Mouse (Mus musculus) bone marrow macrophage, adult 2 months (primary cell): ENCODE data around the gene Calr3. TPM values are rescaled to one million over a fixed set of nuclear protein-coding genes. Genes with fewer than 3 reads are reported as not detected.
A peak's percentile ranks its signal among the peaks of the same experiment; 100 is the strongest.

Experiments
- H3K27ac ChIP-seq: 2 replicates; pipeline ENCODE4 v1.5.1; 2012; ENCODE audit warnings: low read depth, low read length; ENCODE audit not compliant: insufficient read depth
- H3K4me1 ChIP-seq: 2 replicates; pipeline ENCODE4 v1.6.1; 2012; ENCODE audit warnings: low read length; ENCODE audit not compliant: control insufficient read depth, insufficient read depth
- H3K4me3 ChIP-seq: 2 replicates; pipeline ENCODE4 v1.5.1; 2012; ENCODE audit warnings: mild to moderate bottlenecking, low read length, moderate library complexity; ENCODE audit not compliant: insufficient read depth
- CTCF ChIP-seq: IDR thresholded peaks from 2 replicates; pipeline ENCODE4 v1.5.1; 2012; ENCODE audit warnings: low read depth, mild to moderate bottlenecking, low read length, moderate library complexity
- POLR2A ChIP-seq: IDR thresholded peaks from 2 replicates; pipeline ENCODE4 v1.6.1; 2012; ENCODE audit warnings: mild to moderate bottlenecking, low read depth, low read length, borderline replicate concordance
- polyA plus RNA-seq: library from polyadenylated mRNA; stranded (reverse); fragments of >200 nt; gene quantifications from 2 replicates; pipeline ENCODE4 v1.2.4, GENCODE M21; 2012; ENCODE audit not compliant: missing spikeins, insufficient read depth, insufficient read length

Gene Calr3
- polyA plus RNA-seq, 1 experiment: 0.52 TPM

- H3K27ac ChIP-seq: peak overlapping the region; percentile 30; the same call in 1 of the 2 replicates
- TF ChIP-seq CTCF (no peak), POLR2A (no peak)
- peaks cover 9% of the 10 kb centered on the region for H3K4me1 ChIP-seq
- peak overlapping the region; percentile 66 for H3K4me3 ChIP-seq
Observed at GRCm38 (mm10) chr8:72443994-72444350, 302 bp upstream of the Calr3 start.

GRCm38 (mm10) chr8:72438248-72439015 is 5.2 kb downstream of the Calr3 start:
- peaks cover 9% of the 10 kb centered on the region for H3K4me1 ChIP-seq
- H3K27ac ChIP-seq: no peak overlapping the region
- TF ChIP-seq CTCF: no peak
- no peak for TF ChIP-seq POLR2A
- H3K4me3 ChIP-seq: no peak overlapping the region

- Histone ChIP-seq H3K27ac (no peak overlapping the region), H3K4me1 (peaks cover 3% of the 10 kb centered on the region), H3K4me3 (no peak overlapping the region)
- TF ChIP-seq POLR2A: no peak
Observed at GRCm38 (mm10) chr8:72434952-72435351, 8.7 kb downstream of the Calr3 start.

- TF ChIP-seq CTCF: peak; percentile 80
- no peak for TF ChIP-seq POLR2A
- Histone ChIP-seq H3K27ac (no peak overlapping the region), H3K4me1 (no peaks in the 10 kb centered on the region), H3K4me3 (no peak overlapping the region)
Observed at GRCm38 (mm10) chr8:72429676-72430075, 14.0 kb downstream of the Calr3 start.

- no peak overlapping the region for H3K4me3 ChIP-seq
- TF ChIP-seq POLR2A (no peak), CTCF (no peak; the same call in 1 of the 2 replicates)
- no peak overlapping the region for H3K27ac ChIP-seq
- peaks cover 25% of the 10 kb centered on the region for H3K4me1 ChIP-seq
Observed at GRCm38 (mm10) chr8:72422926-72423325, 20.7 kb downstream of the Calr3 start.

- Histone ChIP-seq H3K4me3 (peak within 1 kb of the TSS; percentile 77), H3K27ac (peak within 1 kb of the TSS; percentile 54), H3K4me1 (peaks cover 29% of the 10 kb centered on the region)
- peak; percentile 40; the same call in 1 of the 2 replicates for TF ChIP-seq POLR2A
- no peak for TF ChIP-seq CTCF
Observed at GRCm38 (mm10) chr8:72421362-72422335, 22.0 kb downstream of the Calr3 start, which contains the start of gene Eps15l1. Eps15l1 (minus strand) TSS chr8:72421460.

- Histone ChIP-seq H3K4me1 (peaks cover 35% of the 10 kb centered on the region), H3K4me3 (peak overlapping the region; percentile 77), H3K27ac (peak overlapping the region; percentile 54)
- TF ChIP-seq POLR2A (no peak), CTCF (no peak)
Observed at GRCm38 (mm10) chr8:72420571-72421361, 22.9 kb downstream of the Calr3 start.

- Histone ChIP-seq H3K27ac (no peak overlapping the region), H3K4me3 (no peak overlapping the region), H3K4me1 (peaks cover 34% of the 10 kb centered on the region)
- TF ChIP-seq CTCF (no peak), POLR2A (no peak)
Observed at GRCm38 (mm10) chr8:72418073-72418472, 25.6 kb downstream of the Calr3 start.

- no peak overlapping the region for H3K4me3 ChIP-seq
- peaks cover 41% of the 10 kb centered on the region for H3K4me1 ChIP-seq
- no peak overlapping the region for H3K27ac ChIP-seq
- TF ChIP-seq CTCF (no peak), POLR2A (no peak)
Observed at GRCm38 (mm10) chr8:72415252-72415651, 28.4 kb downstream of the Calr3 start.
